Mouse (Mus musculus): ENCODE results near the gene Usp12. TPM values are rescaled to one million over a fixed set of nuclear protein-coding genes. Genes with fewer than 3 reads are reported as not detected.

Gene Usp12
- total and polyA plus RNA-seq, 3 experiments, result 24.5 TPM; not detected in 1

DNA sequence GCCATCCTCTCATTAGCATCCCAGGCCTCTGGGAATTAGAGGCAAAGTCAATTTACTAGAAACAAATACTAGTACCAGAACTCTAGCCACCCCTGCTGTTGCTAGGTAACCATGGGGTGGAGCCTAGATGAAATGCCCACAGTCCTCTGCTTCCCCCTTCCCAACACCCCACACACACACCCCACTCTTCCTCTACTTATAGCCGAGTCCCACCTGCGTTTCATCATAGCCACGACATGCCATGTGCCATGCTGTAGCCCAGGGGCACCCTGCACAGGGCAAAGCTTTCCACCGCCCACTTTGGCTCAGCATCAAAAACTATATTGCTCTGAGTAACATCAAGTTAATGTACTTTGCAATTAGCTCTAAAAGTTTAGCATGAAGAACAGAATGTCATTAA is 67.8 kb downstream of the Usp12 start:
- H3K79me2 ChIP-seq (ENCODE audit: control insufficient read depth, insufficient read depth, low read length, poor library complexity), result no peaks in the 10 kb centered on the region
- DNase-seq (ENCODE audit: low read depth, low spot score), result no peak
- no peak overlapping the region for H3K27ac ChIP-seq (ENCODE audit: control insufficient read depth, low read depth, low read length)
- no peaks in the 10 kb centered on the region for H3K36me3 ChIP-seq (ENCODE audit: control insufficient read depth in 1 of 2, insufficient read depth in 2 of 2, low read length in 2 of 2)
- no peaks in the 10 kb centered on the region for H3K27me3 ChIP-seq (ENCODE audit: control insufficient read depth in 1 of 2, insufficient read depth in 2 of 2, low read length in 2 of 2)
- TF ChIP-seq ETS1 (IDR thresholded peaks at IDR 0.05; ENCODE audit: low read depth, low read length), result no peak
- no peak for TF ChIP-seq ZMIZ1 (IDR thresholded peaks at IDR 0.05; ENCODE audit: low read depth, low read length)
- TF ChIP-seq CHD2 (IDR thresholded peaks at IDR 0.05; ENCODE audit: low read length), result no peak
- TF ChIP-seq MYB (IDR thresholded peaks at IDR 0.05; ENCODE audit: low read depth, low read length), result no peak
- no peak for TF ChIP-seq EP300 (IDR thresholded peaks at IDR 0.05; ENCODE audit: low read depth in 1 of 2, low read length in 2 of 2)
- TF ChIP-seq CTCF (IDR thresholded peaks at IDR 0.05 in 2 of 3, conservative IDR thresholded peaks at IDR 0.05 in 1 of 3; ENCODE audit: control insufficient read depth in 1 of 3, insufficient read depth in 1 of 3, low read depth in 2 of 3, low read length in 3 of 3, poor library complexity in 1 of 3, severe bottlenecking in 1 of 3), result no peak
- TF ChIP-seq GATA1 (IDR thresholded peaks at IDR 0.05; ENCODE audit: low read depth, low read length), result no peak
- TF ChIP-seq MAX (IDR thresholded peaks at IDR 0.05; ENCODE audit: low read length), result no peak
- no peak for TF ChIP-seq HCFC1 (IDR thresholded peaks at IDR 0.05; ENCODE audit: low read depth, low read length)
- no peaks in the 10 kb centered on the region for H3K4me1 ChIP-seq (ENCODE audit: control insufficient read depth in 1 of 2, insufficient read depth in 2 of 2, low read length in 2 of 2)
- H3K9ac ChIP-seq (ENCODE audit: control insufficient read depth, low read depth, low read length, poor library complexity, severe bottlenecking), result no peak overlapping the region
- no peaks in the 10 kb centered on the region for H3K9me3 ChIP-seq (replicated peaks; ENCODE audit: insufficient read depth, low read length)
- no peak overlapping the region for H3K4me3 ChIP-seq (ENCODE audit: control insufficient read depth in 1 of 2, insufficient read depth in 1 of 2, low read depth in 2 of 2, low read length in 2 of 2)

DNA sequence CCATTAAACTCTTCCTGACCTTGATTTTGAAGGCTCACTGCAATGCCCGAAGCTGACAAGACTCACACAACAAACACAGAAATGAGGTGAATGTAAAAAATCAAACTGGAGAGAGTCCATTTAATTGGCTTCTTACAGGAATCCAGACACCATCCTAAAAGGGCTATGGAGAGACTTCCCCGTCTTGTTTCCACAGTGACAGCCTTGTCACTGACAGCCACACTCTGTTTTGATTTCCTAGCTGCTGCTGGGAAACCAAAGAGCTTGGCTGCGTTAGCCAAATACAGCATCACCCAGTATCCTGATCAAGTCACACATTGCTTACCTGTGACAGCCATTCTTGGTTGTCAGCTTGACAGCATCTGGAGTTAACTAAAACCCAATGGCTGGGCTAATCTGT is 69.8 kb downstream of the Usp12 start:
- Histone ChIP-seq H3K27me3 (ENCODE audit: control insufficient read depth in 1 of 2, insufficient read depth in 2 of 2, low read length in 2 of 2) (no peaks in the 10 kb centered on the region), H3K27ac (ENCODE audit: control insufficient read depth, low read depth, low read length) (no peak overlapping the region), H3K9me3 (replicated peaks; ENCODE audit: insufficient read depth, low read length) (no peaks in the 10 kb centered on the region), H3K4me1 (ENCODE audit: control insufficient read depth in 1 of 2, insufficient read depth in 2 of 2, low read length in 2 of 2) (no peaks in the 10 kb centered on the region), H3K36me3 (ENCODE audit: control insufficient read depth in 1 of 2, insufficient read depth in 2 of 2, low read length in 2 of 2) (no peaks in the 10 kb centered on the region), H3K79me2 (ENCODE audit: control insufficient read depth, insufficient read depth, low read length, poor library complexity) (no peaks in the 10 kb centered on the region), H3K9ac (ENCODE audit: control insufficient read depth, low read depth, low read length, poor library complexity, severe bottlenecking) (no peak overlapping the region), H3K4me3 (ENCODE audit: control insufficient read depth in 1 of 2, insufficient read depth in 1 of 2, low read depth in 2 of 2, low read length in 2 of 2) (no peak overlapping the region)
- TF ChIP-seq JUND (IDR thresholded peaks at IDR 0.05; ENCODE audit: low read depth, low read length) (no peak), NRF1 (IDR thresholded peaks at IDR 0.05; ENCODE audit: insufficient read depth, low read depth, low read length, poor library complexity, severe bottlenecking) (no peak), SMC3 (IDR thresholded peaks at IDR 0.05; ENCODE audit: low read depth, low read length) (no peak), NELFE (IDR thresholded peaks at IDR 0.05; ENCODE audit: low read depth, low read length) (no peak), MYC (IDR thresholded peaks at IDR 0.05; ENCODE audit: low read depth, low read length) (no peak), RCOR1 (IDR thresholded peaks at IDR 0.05; ENCODE audit: low read depth, low read length) (no peak), EP300 (IDR thresholded peaks at IDR 0.05; ENCODE audit: low read depth in 1 of 2, low read length in 2 of 2) (no peak), POLR2AphosphoS2 (IDR thresholded peaks at IDR 0.05; ENCODE audit: low read length) (no peak), BHLHE40 (IDR thresholded peaks at IDR 0.05; ENCODE audit: borderline replicate concordance, low read depth, low read length) (no peak), MAZ (IDR thresholded peaks at IDR 0.05; ENCODE audit: low read depth, low read length) (no peak), USF1 (IDR thresholded peaks at IDR 0.05; ENCODE audit: low read depth, low read length) (no peak), ETS1 (IDR thresholded peaks at IDR 0.05; ENCODE audit: low read depth, low read length) (no peak), TAL1 (IDR thresholded peaks at IDR 0.05; ENCODE audit: low read length) (no peak), MXI1 (IDR thresholded peaks at IDR 0.05; ENCODE audit: low read depth, low read length) (no peak), POLR2AphosphoS5 (IDR thresholded peaks at IDR 0.05; ENCODE audit: borderline replicate concordance, low read depth, low read length) (no peak), ZKSCAN1 (IDR thresholded peaks at IDR 0.05; ENCODE audit: low read depth, low read length) (no peak), CHD2 (IDR thresholded peaks at IDR 0.05; ENCODE audit: low read length) (no peak), KAT2A (conservative IDR thresholded peaks at IDR 0.05; ENCODE audit: low read depth, low read length) (no peak), TBP (IDR thresholded peaks at IDR 0.05; ENCODE audit: low read depth, low read length) (no peak)
- no peak for DNase-seq (ENCODE audit: low read depth, low spot score)
